Mouse (Mus musculus) stomach, postnatal 0 days (tissue): ENCODE results near the gene Foxa3.

Source experiments
- CTCF ChIP-seq: IDR thresholded peaks from 2 replicates; pipeline ENCODE4 v1.5.1; 2016; ENCODE audit warnings: antibody characterized with exemption, low read depth, mild to moderate bottlenecking, moderate library complexity
- EP300 ChIP-seq: optimal IDR thresholded peaks from 2 replicates; pipeline ENCODE3; 2016; ENCODE audit warnings: antibody characterized with exemption

DNA sequence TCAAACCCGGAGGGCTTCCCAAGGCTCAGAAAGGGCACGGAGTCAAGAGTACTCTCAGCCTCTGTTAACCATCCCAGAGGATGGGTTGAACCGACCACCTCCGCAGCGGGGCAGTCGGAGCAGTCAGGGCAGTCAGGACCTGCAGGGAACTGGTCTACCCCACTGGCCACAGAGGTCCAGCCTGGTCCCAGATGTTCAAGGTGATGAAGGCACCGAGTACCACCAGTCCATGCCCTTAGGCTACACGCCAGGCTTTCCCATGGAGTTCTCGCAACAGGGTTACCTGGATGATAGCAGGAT lies 31.4 kb upstream of the Foxa3 start:
- no peak for TF ChIP-seq CTCF
- no peak for TF ChIP-seq EP300
